Mouse (Mus musculus) midbrain, embryonic 14.5 days (tissue): ENCODE data around the gene Igf1r. TPM values are rescaled to one million over a fixed set of nuclear protein-coding genes. Genes with fewer than 3 reads are reported as not detected.

Source experiments
- ATAC-seq: fragments of 200-750 bp; cut with Nextera tagmentation; 2 replicates; pipeline ENCODE4 v1.8.0; 2017; ENCODE audit warnings: moderate number of reproducible peaks, moderate library complexity; ENCODE audit not compliant: low FRiP score, low TSS enrichment
- DNase-seq: peaks from one replicate; pipeline ENCODE4 v3.0.0-alpha.2; 2015
- H3K27ac ChIP-seq: fragments of 300-500 bp; sonication (generic); replicated peaks from 2 replicates; pipeline ENCODE4 v1.5.1; 2014; ENCODE audit warnings: mild to moderate bottlenecking, low read depth, low read length, moderate library complexity
- H3K27me3 ChIP-seq: fragments of 300-500 bp; sonication (generic); 2 replicates; pipeline ENCODE4 v1.6.1; 2014; ENCODE audit warnings: low read length, control low read depth, mixed read lengths; ENCODE audit not compliant: control insufficient read depth, insufficient read depth
- H3K36me3 ChIP-seq: fragments of 300-500 bp; sonication (generic); 2 replicates; pipeline ENCODE4 v1.6.1; 2014; ENCODE audit warnings: low read length, control low read depth; ENCODE audit not compliant: control insufficient read depth, insufficient read depth
- H3K4me1 ChIP-seq: fragments of 300-500 bp; sonication (generic); 2 replicates; pipeline ENCODE4 v1.6.1; 2014; ENCODE audit warnings: mild to moderate bottlenecking, antibody characterized with exemption, low read length, control low read depth; ENCODE audit not compliant: control insufficient read depth, insufficient read depth
- H3K4me2 ChIP-seq: fragments of 300-500 bp; sonication (generic); 2 replicates; pipeline ENCODE4 v1.6.1; 2014; ENCODE audit warnings: mild to moderate bottlenecking, low read length, moderate library complexity
- H3K4me3 ChIP-seq: fragments of 300-500 bp; sonication (generic); replicated peaks from 2 replicates; pipeline ENCODE4 v1.5.1; 2014; ENCODE audit warnings: low read depth, low read length
- H3K9ac ChIP-seq: fragments of 300-500 bp; sonication (generic); replicated peaks from 2 replicates; pipeline ENCODE4 v1.6.1; 2014; ENCODE audit warnings: mild to moderate bottlenecking, low read length, moderate library complexity
- H3K9me3 ChIP-seq: fragments of 300-500 bp; sonication (generic); 2 replicates; pipeline ENCODE4 v1.6.1; 2016; ENCODE audit warnings: low read length, control low read depth, mixed read lengths; ENCODE audit not compliant: control insufficient read depth
- WGBS: fragments of 180-500 bp; shearing (Covaris S2); extraction: QIAGEN DNeasy Blood & Tissue Kit; methylation state at CpG from one replicate; pipeline ENCODE4 v1.1.7; 2014; 5-methylcytosine and 5-hydroxymethylcytosine counted together
- polyA plus RNA-seq: library from polyadenylated mRNA; unstranded; fragments of >200 nt; fragmentation: Nextera tagmentation; extraction: Ambion mirVana; gene quantifications from 2 replicates; pipeline ENCODE4 v1.2.1, GENCODE M21; 2014

The Igf1r gene
- polyA plus RNA-seq, 1 experiment from 2014 or later = 25.8 TPM

DNA sequence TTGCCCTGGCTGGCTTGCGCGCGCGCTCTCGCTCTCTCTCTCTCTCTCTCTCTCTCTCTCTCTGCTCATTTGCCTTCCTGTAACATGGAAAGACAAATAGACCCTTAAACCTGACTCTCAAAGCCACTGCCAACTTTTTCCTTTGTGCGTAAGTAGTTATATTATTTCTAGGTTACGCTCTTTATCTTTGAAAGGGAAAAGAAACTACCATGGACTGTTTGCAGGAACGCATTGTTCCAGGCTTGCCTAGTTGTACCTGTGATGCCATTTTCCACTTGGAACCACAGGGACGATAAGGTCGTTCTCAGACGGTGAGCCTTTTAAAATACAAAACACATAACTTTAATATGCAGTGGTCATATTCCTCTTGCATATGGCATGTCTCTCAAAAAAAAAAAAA lies 122.1 kb downstream of the Igf1r start:
- DNase-seq (no peak), ATAC-seq (no peak)
- Histone ChIP-seq H3K4me1 (peaks cover 17% of the 10 kb centered on the region; the same call in 1 of the 2 replicates), H3K27me3 (no peaks in the 10 kb centered on the region), H3K36me3 (no peaks in the 10 kb centered on the region), H3K4me3 (no peak overlapping the region), H3K9me3 (no peaks in the 10 kb centered on the region), H3K9ac (no peak overlapping the region), H3K4me2 (no peak overlapping the region), H3K27ac (no peak overlapping the region)
- 90% methylated on average over 11 of the region's 11 CpGs for WGBS

GRCm38 (mm10) chr7:68075401-68075800 lies 122.8 kb downstream of the Igf1r start:
- H3K9me3 ChIP-seq = no peaks in the 10 kb centered on the region
- DNase-seq = no peak
- H3K27ac ChIP-seq = no peak overlapping the region
- no peaks in the 10 kb centered on the region for H3K27me3 ChIP-seq
- H3K4me3 ChIP-seq = no peak overlapping the region
- H3K9ac ChIP-seq = no peak overlapping the region
- ATAC-seq = no peak
- H3K4me2 ChIP-seq = no peak overlapping the region
- no peaks in the 10 kb centered on the region for H3K36me3 ChIP-seq
- peaks cover 17% of the 10 kb centered on the region; the same call in 1 of the 2 replicates for H3K4me1 ChIP-seq
- 80% methylated on average over 3 of the region's 3 CpGs for WGBS

- no peak for ATAC-seq
- H3K27me3 ChIP-seq = no peaks in the 10 kb centered on the region
- no peak for DNase-seq
- WGBS = 58% methylated on average over 11 of the region's 11 CpGs
- H3K4me2 ChIP-seq = no peak overlapping the region
- H3K27ac ChIP-seq = no peak overlapping the region
- no peak overlapping the region for H3K9ac ChIP-seq
- no peaks in the 10 kb centered on the region for H3K36me3 ChIP-seq
- peaks cover 16% of the 10 kb centered on the region; the same call in 1 of the 2 replicates for H3K4me1 ChIP-seq
- no peaks in the 10 kb centered on the region for H3K9me3 ChIP-seq
- H3K4me3 ChIP-seq = no peak overlapping the region
Measured at GRCm38 (mm10) chr7:68080122-68080845, 127.7 kb downstream of the Igf1r start.

DNA sequence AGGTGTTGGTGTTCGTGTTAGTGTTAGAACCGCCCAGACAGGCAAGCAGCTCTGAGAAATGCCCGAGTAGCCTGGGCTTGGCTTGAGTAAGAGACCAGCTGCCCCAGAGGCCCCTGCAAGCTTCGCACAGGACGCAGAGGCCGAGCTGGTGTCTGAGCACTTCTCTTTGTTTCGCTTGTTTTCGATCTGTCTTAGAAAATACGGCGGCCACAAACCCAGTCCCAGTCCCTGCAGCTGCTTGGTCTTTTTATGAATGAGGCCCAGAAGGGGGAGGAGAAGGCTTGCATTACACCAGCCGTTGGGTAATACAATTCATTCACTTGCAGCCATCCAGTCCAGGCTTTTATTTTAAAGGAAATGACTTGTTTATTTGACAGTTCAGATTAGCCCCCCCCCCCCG lies 132.7 kb downstream of the Igf1r start:
- Histone ChIP-seq H3K27ac (peak overlapping the region; percentile 85), H3K4me3 (no peak overlapping the region), H3K27me3 (no peaks in the 10 kb centered on the region), H3K4me1 (peaks cover 22% of the 10 kb centered on the region), H3K9ac (peak overlapping the region; percentile 14; the same call in 1 of the 2 replicates), H3K36me3 (no peaks in the 10 kb centered on the region), H3K9me3 (no peaks in the 10 kb centered on the region), H3K4me2 (peak overlapping the region; percentile 30)
- DNase-seq (peak; percentile 81), ATAC-seq (peak; percentile 83)
- WGBS = 1% methylated on average over 12 of the region's 12 CpGs

DNA sequence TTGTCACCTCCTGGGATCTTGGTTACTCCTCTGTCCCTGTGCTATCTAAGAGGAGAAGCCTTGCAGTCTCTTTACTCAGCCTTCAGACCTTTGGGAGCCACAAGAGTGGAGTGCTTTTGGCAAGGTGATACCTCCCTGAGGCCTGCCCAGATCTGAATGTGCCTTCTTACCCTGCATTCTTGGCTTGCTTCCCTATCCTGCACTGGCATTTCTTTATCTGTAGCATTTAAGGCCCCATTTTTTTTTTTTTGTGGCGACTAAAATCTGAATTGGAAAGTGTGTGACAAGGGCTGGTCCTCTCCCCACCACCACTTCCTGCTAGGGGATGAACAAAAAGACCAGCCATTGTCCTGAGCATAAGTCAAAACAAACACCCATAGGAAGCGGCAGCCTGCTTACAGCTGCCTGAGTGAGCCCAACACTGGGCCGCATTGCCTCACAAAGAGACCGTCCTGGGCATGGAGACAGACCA lies 133.3 kb downstream of the Igf1r start:
- Histone ChIP-seq H3K4me1 (peaks cover 22% of the 10 kb centered on the region), H3K4me3 (no peak overlapping the region), H3K36me3 (no peaks in the 10 kb centered on the region), H3K27me3 (no peaks in the 10 kb centered on the region), H3K4me2 (peak overlapping the region; percentile 30; the same call in 1 of the 2 replicates), H3K9ac (peak overlapping the region; percentile 35), H3K9me3 (no peaks in the 10 kb centered on the region), H3K27ac (peak overlapping the region; percentile 85)
- peak; percentile 59; the same call in 1 of the 2 replicates for ATAC-seq
- DNase-seq = peak; percentile 44
- 11% methylated on average over 4 of the region's 4 CpGs for WGBS

- no peaks in the 10 kb centered on the region for H3K36me3 ChIP-seq
- no peaks in the 10 kb centered on the region for H3K27me3 ChIP-seq
- 52% methylated on average over 4 of the region's 4 CpGs for WGBS
- no peak overlapping the region for H3K9ac ChIP-seq
- no peak for DNase-seq
- H3K27ac ChIP-seq = no peak overlapping the region
- no peak for ATAC-seq
- H3K4me2 ChIP-seq = no peak overlapping the region
- H3K9me3 ChIP-seq = no peaks in the 10 kb centered on the region
- H3K4me3 ChIP-seq = no peak overlapping the region
- H3K4me1 ChIP-seq = peaks cover 21% of the 10 kb centered on the region
Measured at GRCm38 (mm10) chr7:68087496-68087895, 134.9 kb downstream of the Igf1r start.

GRCm38 (mm10) chr7:68088825-68089224 lies 136.2 kb downstream of the Igf1r start:
- no peak overlapping the region for H3K27ac ChIP-seq
- H3K4me1 ChIP-seq = peaks cover 19% of the 10 kb centered on the region
- H3K9ac ChIP-seq = no peak overlapping the region
- H3K4me2 ChIP-seq = no peak overlapping the region
- no peaks in the 10 kb centered on the region for H3K36me3 ChIP-seq
- ATAC-seq = no peak
- H3K4me3 ChIP-seq = no peak overlapping the region
- H3K27me3 ChIP-seq = no peaks in the 10 kb centered on the region
- no peaks in the 10 kb centered on the region for H3K9me3 ChIP-seq
- no peak for DNase-seq
- WGBS = 79% methylated on average over 6 of the region's 6 CpGs

- H3K4me1 ChIP-seq = peaks cover 12% of the 10 kb centered on the region
- no peak overlapping the region for H3K4me3 ChIP-seq
- no peaks in the 10 kb centered on the region for H3K36me3 ChIP-seq
- H3K4me2 ChIP-seq = no peak overlapping the region
- 90% methylated on average over 10 of the region's 10 CpGs for WGBS
- ATAC-seq (no peak), DNase-seq (no peak)
- H3K27me3 ChIP-seq = no peaks in the 10 kb centered on the region
- no peaks in the 10 kb centered on the region for H3K9me3 ChIP-seq
- no peak overlapping the region for H3K9ac ChIP-seq
- no peak overlapping the region for H3K27ac ChIP-seq
Measured at GRCm38 (mm10) chr7:68089725-68090124, 137.1 kb downstream of the Igf1r start.

- WGBS = 91% methylated on average over 8 of the region's 8 CpGs
- Histone ChIP-seq H3K9me3 (no peaks in the 10 kb centered on the region), H3K9ac (no peak overlapping the region), H3K27ac (no peak overlapping the region), H3K27me3 (no peaks in the 10 kb centered on the region), H3K4me3 (no peak overlapping the region), H3K4me1 (peaks cover 10% of the 10 kb centered on the region), H3K4me2 (no peak overlapping the region), H3K36me3 (no peaks in the 10 kb centered on the region)
- DNase-seq (no peak), ATAC-seq (no peak)
Measured at GRCm38 (mm10) chr7:68090576-68090975, 137.9 kb downstream of the Igf1r start.
